Mouse (Mus musculus): ENCODE measurements around the gene Gpr6. TPM values are rescaled to one million over a fixed set of nuclear protein-coding genes. Genes with fewer than 3 reads are reported as not detected.

The Gpr6 gene
- polyA plus RNA-seq, 1 experiment from 2014 or later, result not detected

DNA sequence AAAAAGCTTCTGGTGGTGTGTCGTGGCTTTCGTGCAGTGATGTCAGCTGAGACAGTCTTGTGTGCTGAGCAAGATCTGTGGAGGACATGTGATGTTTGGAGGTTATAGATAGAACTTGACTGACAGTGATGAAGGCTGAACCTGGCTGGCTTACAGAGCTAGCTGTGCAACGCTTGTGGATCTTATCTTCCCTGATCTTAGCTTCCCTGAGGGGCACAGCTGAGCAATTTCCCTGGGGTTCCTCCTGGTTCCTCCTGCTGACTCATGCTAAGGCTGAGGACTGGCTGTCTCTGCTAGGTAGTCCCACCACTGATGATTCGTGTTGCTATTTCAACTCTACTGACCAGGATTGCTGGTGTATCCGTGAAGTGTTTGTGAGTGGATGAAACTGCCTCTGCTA lies 18.1 kb downstream of the Gpr6 start:
- Histone ChIP-seq H3K27me3 (ENCODE audit: control insufficient read depth, insufficient read depth, low read length) (no peaks in the 10 kb centered on the region), H3K36me3 (ENCODE audit: control insufficient read depth, insufficient read depth, low read length) (no peaks in the 10 kb centered on the region), H3K27ac (ENCODE audit: low read depth, low read length) (no peak overlapping the region), H3K4me1 (replicated peaks; ENCODE audit: control insufficient read depth, insufficient read depth, low read length) (no peaks in the 10 kb centered on the region), H3K4me2 (replicated peaks; ENCODE audit: low read depth, low read length) (no peak overlapping the region), H3K9ac (ENCODE audit: low read depth, low read length) (no peak overlapping the region), H3K9me3 (ENCODE audit: control insufficient read depth, low read length) (no peaks in the 10 kb centered on the region), H3K4me3 (ENCODE audit: low read depth, low read length) (no peak overlapping the region)
- ATAC-seq (ENCODE audit: low FRiP score) (no peak), DNase-seq (ENCODE audit: low spot score) (no peak)
- 75% methylated on average over 5 of the region's 5 CpGs for WGBS

DNA sequence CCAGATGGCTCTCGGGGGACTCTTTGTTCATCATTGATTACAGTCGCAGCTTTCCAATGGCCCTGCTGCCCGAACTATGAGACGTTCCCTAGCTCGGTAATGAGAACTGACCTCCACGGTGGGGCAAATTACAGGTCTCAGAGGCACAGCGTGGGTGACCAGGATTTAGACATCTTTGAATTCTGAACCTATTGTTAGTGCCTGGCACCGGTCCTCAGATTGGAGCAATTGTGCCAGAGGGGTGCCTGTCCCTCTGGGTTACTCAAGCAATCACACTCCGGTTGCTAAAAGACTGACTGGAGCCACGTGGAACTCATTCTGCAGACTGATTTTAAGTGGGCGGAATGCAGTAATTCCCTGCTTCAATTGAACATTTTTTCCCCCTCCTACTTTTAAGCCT lies 29.8 kb downstream of the Gpr6 start:
- Histone ChIP-seq H3K27me3 (ENCODE audit: control insufficient read depth, insufficient read depth, low read length) (no peaks in the 10 kb centered on the region), H3K9me3 (ENCODE audit: control insufficient read depth, low read length) (no peaks in the 10 kb centered on the region), H3K9ac (ENCODE audit: low read depth, low read length) (no peak overlapping the region), H3K4me1 (replicated peaks; ENCODE audit: control insufficient read depth, insufficient read depth, low read length) (no peaks in the 10 kb centered on the region), H3K27ac (ENCODE audit: low read depth, low read length) (no peak overlapping the region), H3K36me3 (ENCODE audit: control insufficient read depth, insufficient read depth, low read length) (no peaks in the 10 kb centered on the region), H3K4me3 (ENCODE audit: low read depth, low read length) (no peak overlapping the region), H3K4me2 (replicated peaks; ENCODE audit: low read depth, low read length) (no peak overlapping the region)
- DNase-seq (ENCODE audit: low spot score) (peak; percentile 10), ATAC-seq (ENCODE audit: low FRiP score) (no peak)
- WGBS, result 59% methylated on average over 11 of the region's 11 CpGs

DNA sequence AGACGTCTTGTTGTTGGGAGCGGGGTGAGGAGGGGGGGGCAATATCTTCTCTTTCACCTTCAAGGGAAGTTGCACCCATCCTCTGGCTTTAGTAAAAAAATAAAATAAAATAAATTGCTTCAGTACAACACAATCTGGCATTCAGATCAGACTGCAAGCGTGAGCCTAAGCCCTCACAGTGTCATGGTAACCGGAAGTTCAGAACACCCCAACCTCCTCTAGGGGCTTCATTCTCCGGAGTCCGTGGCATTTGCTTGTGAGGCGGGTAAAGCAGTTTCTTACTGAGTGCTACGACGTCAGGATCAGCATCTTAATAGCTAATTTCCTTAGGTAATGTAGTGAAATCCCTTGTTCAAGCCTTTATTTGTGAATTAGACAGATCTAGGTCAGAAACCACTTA lies 30.6 kb downstream of the Gpr6 start:
- ATAC-seq (ENCODE audit: low FRiP score) (no peak), DNase-seq (ENCODE audit: low spot score) (no peak)
- WGBS, result 81% methylated on average over 9 of the region's 9 CpGs

DNA sequence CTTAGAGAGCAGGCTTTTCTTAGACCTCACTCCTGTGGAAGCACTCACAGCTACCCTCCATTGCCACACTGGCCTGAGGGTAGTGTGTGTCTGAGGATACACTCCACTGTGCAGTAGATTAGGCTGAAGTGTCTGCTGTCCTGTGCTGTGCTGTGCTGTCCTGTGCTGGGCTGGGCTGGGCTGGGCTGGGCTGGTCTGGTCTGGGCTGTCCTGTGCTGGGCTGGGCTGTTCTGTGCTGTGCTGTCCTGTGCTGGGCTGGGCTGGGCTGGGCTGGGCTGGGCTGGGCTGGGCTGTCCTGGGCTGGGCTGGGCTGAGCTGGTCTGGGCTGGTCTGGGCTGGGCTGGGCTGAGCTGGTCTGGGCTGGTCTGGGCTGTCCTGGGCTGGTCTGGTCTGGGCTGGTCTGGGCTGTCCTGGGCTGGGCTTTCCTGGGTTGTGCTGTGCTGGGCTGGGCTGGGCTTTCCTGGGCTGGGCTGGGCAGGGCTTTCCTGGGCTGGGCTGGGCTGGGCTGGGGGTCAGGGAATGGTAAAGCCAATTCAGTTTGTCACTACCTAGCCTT lies 31.5 kb downstream of the Gpr6 start:
- no peaks in the 10 kb centered on the region for H3K36me3 ChIP-seq (ENCODE audit: control insufficient read depth, insufficient read depth, low read length)
- ATAC-seq (ENCODE audit: low FRiP score) (no peak), DNase-seq (ENCODE audit: low spot score) (no peak)
- no peaks in the 10 kb centered on the region for H3K9me3 ChIP-seq (ENCODE audit: control insufficient read depth, low read length)
- H3K4me2 ChIP-seq (replicated peaks; ENCODE audit: low read depth, low read length), result no peak overlapping the region
- no peak overlapping the region for H3K27ac ChIP-seq (ENCODE audit: low read depth, low read length)
- H3K27me3 ChIP-seq (ENCODE audit: control insufficient read depth, insufficient read depth, low read length), result no peaks in the 10 kb centered on the region
- H3K4me3 ChIP-seq (ENCODE audit: low read depth, low read length), result no peak overlapping the region
- H3K9ac ChIP-seq (ENCODE audit: low read depth, low read length), result no peak overlapping the region
- H3K4me1 ChIP-seq (replicated peaks; ENCODE audit: control insufficient read depth, insufficient read depth, low read length), result no peaks in the 10 kb centered on the region

More for the DNA sequence above, 30.6 kb downstream of the Gpr6 start:
- Histone ChIP-seq H3K4me2 (replicated peaks; ENCODE audit: low read depth, low read length) (no peak overlapping the region), H3K4me3 (ENCODE audit: low read depth, low read length) (no peak overlapping the region), H3K27ac (ENCODE audit: low read depth, low read length) (no peak overlapping the region), H3K36me3 (ENCODE audit: control insufficient read depth, insufficient read depth, low read length) (no peaks in the 10 kb centered on the region), H3K9ac (ENCODE audit: low read depth, low read length) (no peak overlapping the region), H3K4me1 (replicated peaks; ENCODE audit: control insufficient read depth, insufficient read depth, low read length) (no peaks in the 10 kb centered on the region), H3K9me3 (ENCODE audit: control insufficient read depth, low read length) (no peaks in the 10 kb centered on the region), H3K27me3 (ENCODE audit: control insufficient read depth, insufficient read depth, low read length) (no peaks in the 10 kb centered on the region)

DNA sequence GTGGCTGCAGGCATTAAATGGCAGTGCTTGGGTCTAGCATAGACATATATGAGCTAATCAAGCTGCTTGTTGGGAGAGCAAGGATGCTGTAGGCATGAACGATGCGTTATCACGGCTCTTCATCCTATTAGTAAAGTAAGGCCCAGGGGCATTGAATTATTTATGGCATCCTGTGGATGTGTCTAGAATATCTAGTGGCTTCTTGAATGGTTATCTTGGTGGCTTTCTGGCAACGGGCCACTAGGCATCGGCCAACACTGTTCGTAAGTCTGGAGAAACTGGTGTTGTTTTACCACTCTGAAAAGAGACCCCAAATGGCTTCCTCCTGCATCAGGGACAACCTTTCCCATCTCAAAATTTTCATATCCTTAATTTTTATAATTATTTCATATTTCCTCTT lies 33.6 kb downstream of the Gpr6 start:
- DNase-seq (ENCODE audit: low spot score), result no peak

DNA sequence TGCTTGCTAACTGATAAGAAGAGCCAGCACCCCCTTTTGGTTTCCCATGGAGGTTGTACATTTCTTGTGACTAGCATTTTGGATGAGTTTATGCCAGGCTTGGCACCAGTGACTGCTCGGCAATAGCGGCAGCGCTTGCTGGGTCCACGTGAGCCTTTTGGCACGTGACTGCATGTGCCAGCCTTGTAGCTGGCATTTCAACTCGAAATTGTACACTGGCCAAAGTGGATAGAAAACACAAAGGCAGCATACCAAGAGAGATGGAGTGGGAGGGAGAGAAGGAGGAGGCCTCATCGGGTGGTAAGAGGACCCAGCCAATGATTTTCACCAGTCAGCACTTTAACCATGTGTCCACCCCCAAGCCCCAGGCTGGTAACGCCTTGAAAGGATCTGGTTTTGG lies 34.4 kb downstream of the Gpr6 start:
- no peak overlapping the region for H3K4me2 ChIP-seq (replicated peaks; ENCODE audit: low read depth, low read length)
- H3K4me1 ChIP-seq (replicated peaks; ENCODE audit: control insufficient read depth, insufficient read depth, low read length), result no peaks in the 10 kb centered on the region
- no peak overlapping the region for H3K9ac ChIP-seq (ENCODE audit: low read depth, low read length)
- no peak overlapping the region for H3K4me3 ChIP-seq (ENCODE audit: low read depth, low read length)
- 74% methylated on average over 8 of the region's 8 CpGs for WGBS
- H3K27ac ChIP-seq (ENCODE audit: low read depth, low read length), result no peak overlapping the region
- ATAC-seq (ENCODE audit: low FRiP score) (no peak), DNase-seq (ENCODE audit: low spot score) (no peak)
- H3K27me3 ChIP-seq (ENCODE audit: control insufficient read depth, insufficient read depth, low read length), result no peaks in the 10 kb centered on the region
- no peaks in the 10 kb centered on the region for H3K9me3 ChIP-seq (ENCODE audit: control insufficient read depth, low read length)
- H3K36me3 ChIP-seq (ENCODE audit: control insufficient read depth, insufficient read depth, low read length), result no peaks in the 10 kb centered on the region

More for the DNA sequence above, 33.6 kb downstream of the Gpr6 start:
- Histone ChIP-seq H3K9me3 (ENCODE audit: control insufficient read depth, low read length) (no peaks in the 10 kb centered on the region), H3K4me2 (replicated peaks; ENCODE audit: low read depth, low read length) (no peak overlapping the region), H3K27me3 (ENCODE audit: control insufficient read depth, insufficient read depth, low read length) (no peaks in the 10 kb centered on the region), H3K4me3 (ENCODE audit: low read depth, low read length) (no peak overlapping the region), H3K9ac (ENCODE audit: low read depth, low read length) (no peak overlapping the region), H3K27ac (ENCODE audit: low read depth, low read length) (no peak overlapping the region), H3K36me3 (ENCODE audit: control insufficient read depth, insufficient read depth, low read length) (no peaks in the 10 kb centered on the region), H3K4me1 (replicated peaks; ENCODE audit: control insufficient read depth, insufficient read depth, low read length) (no peaks in the 10 kb centered on the region)
- no peak for ATAC-seq (ENCODE audit: low FRiP score)
- 85% methylated on average over 6 of the region's 6 CpGs for WGBS

DNA sequence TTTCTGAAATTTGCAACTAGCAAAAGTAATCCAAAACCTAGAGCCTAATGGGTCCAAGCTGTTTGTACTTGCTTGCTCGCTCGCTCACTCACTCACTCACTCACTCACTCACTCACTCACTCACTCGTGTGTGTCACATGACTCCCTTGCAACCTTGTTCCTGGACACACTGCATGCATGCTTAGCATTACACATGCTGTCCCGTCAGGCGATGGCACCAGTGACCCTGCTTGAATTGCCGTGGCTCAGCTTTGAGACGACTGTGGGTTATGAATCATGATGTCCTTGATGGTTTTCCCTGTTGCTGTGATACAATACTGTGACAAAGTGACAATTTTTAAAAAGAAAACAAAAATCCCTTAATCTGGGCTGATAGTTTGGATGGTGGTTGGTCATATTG lies 39.3 kb downstream of the Gpr6 start:
- no peak overlapping the region for H3K9ac ChIP-seq (ENCODE audit: low read depth, low read length)
- no peak overlapping the region for H3K4me2 ChIP-seq (replicated peaks; ENCODE audit: low read depth, low read length)
- no peaks in the 10 kb centered on the region for H3K9me3 ChIP-seq (ENCODE audit: control insufficient read depth, low read length)
- DNase-seq (ENCODE audit: low spot score) (no peak), ATAC-seq (ENCODE audit: low FRiP score) (no peak)
- H3K27me3 ChIP-seq (ENCODE audit: control insufficient read depth, insufficient read depth, low read length), result no peaks in the 10 kb centered on the region
- 84% methylated on average over 7 of the region's 7 CpGs for WGBS
- no peak overlapping the region for H3K27ac ChIP-seq (ENCODE audit: low read depth, low read length)
- H3K36me3 ChIP-seq (ENCODE audit: control insufficient read depth, insufficient read depth, low read length), result no peaks in the 10 kb centered on the region
- no peak overlapping the region for H3K4me3 ChIP-seq (ENCODE audit: low read depth, low read length)
- no peaks in the 10 kb centered on the region for H3K4me1 ChIP-seq (replicated peaks; ENCODE audit: control insufficient read depth, insufficient read depth, low read length)

DNA sequence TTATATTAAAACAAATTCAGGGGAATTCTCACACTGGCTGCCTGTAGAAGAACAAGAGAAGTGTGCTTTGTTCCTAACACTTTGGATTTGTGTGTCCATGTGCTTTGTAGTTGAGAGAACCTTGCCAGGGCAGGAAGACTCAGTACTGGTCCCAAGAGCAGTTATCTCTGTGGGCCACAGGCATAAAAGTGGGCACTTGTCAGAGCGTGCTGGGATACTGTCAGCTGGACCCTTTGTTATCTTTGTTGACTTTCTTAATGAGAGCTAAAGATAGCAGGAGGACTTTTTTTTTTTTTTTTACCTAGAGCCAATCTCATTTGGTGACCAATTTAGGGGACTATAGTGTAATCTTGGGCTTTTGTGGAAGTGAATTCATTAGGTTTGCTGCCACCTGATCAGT lies 47.2 kb downstream of the Gpr6 start:
- ATAC-seq (ENCODE audit: low FRiP score) (no peak), DNase-seq (ENCODE audit: low spot score) (no peak)
- Histone ChIP-seq H3K4me2 (replicated peaks; ENCODE audit: low read depth, low read length) (no peak overlapping the region), H3K9me3 (ENCODE audit: control insufficient read depth, low read length) (no peaks in the 10 kb centered on the region), H3K27me3 (ENCODE audit: control insufficient read depth, insufficient read depth, low read length) (no peaks in the 10 kb centered on the region), H3K9ac (ENCODE audit: low read depth, low read length) (no peak overlapping the region), H3K4me3 (ENCODE audit: low read depth, low read length) (no peak overlapping the region), H3K36me3 (ENCODE audit: control insufficient read depth, insufficient read depth, low read length) (no peaks in the 10 kb centered on the region), H3K4me1 (replicated peaks; ENCODE audit: control insufficient read depth, insufficient read depth, low read length) (0 out of 2 replicates have a peak, but pooled peaks cover 3% of the 10 kb centered on the region), H3K27ac (ENCODE audit: low read depth, low read length) (no peak overlapping the region)
- 57% methylated on average over 1 of the region's 1 CpGs for WGBS

DNA sequence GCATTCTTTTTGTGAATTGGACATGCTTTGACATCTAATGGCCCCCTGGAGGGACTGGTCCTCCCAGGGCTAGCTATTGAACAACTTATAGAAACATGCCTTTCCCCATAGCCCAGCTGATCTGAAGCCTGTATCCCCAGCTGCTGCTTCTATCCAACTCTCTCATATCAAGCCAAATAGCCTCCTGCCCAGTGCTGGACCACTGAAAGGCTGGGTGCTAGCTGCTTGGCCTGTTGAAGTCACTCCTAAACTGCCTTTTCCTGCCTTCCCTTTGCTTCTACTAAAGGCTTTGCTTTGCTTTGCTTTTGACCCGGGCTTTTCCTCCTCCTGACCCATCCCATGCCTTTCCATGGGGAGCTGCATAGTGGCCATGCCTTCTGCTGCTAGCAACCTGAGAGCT lies 47.7 kb downstream of the Gpr6 start:
- H3K36me3 ChIP-seq (ENCODE audit: control insufficient read depth, insufficient read depth, low read length), result no peaks in the 10 kb centered on the region
- no peak overlapping the region for H3K4me2 ChIP-seq (replicated peaks; ENCODE audit: low read depth, low read length)
- H3K4me3 ChIP-seq (ENCODE audit: low read depth, low read length), result no peak overlapping the region
- 0 out of 2 replicates have a peak, but pooled peaks cover 3% of the 10 kb centered on the region for H3K4me1 ChIP-seq (replicated peaks; ENCODE audit: control insufficient read depth, insufficient read depth, low read length)
- no peaks in the 10 kb centered on the region for H3K27me3 ChIP-seq (ENCODE audit: control insufficient read depth, insufficient read depth, low read length)
- H3K9me3 ChIP-seq (ENCODE audit: control insufficient read depth, low read length), result no peaks in the 10 kb centered on the region
- no peak overlapping the region for H3K27ac ChIP-seq (ENCODE audit: low read depth, low read length)
- WGBS, result 44% methylated on average over 1 of the region's 1 CpGs
- H3K9ac ChIP-seq (ENCODE audit: low read depth, low read length), result no peak overlapping the region
- no peak for DNase-seq (ENCODE audit: low spot score)
- no peak for ATAC-seq (ENCODE audit: low FRiP score)

Measured in hindbrain, embryonic 11.5 days (tissue).